Mouse (Mus musculus): Measurements from ENCODE around the gene Dgki. TPM values are rescaled to one million over a fixed set of nuclear protein-coding genes. Genes with fewer than 3 reads are reported as not detected.
A peak's percentile ranks its signal among the peaks of the same experiment; 100 is the strongest.

Gene Dgki
- polyA plus RNA-seq, 1 experiment from 2014 or later: 1.1 TPM

DNA sequence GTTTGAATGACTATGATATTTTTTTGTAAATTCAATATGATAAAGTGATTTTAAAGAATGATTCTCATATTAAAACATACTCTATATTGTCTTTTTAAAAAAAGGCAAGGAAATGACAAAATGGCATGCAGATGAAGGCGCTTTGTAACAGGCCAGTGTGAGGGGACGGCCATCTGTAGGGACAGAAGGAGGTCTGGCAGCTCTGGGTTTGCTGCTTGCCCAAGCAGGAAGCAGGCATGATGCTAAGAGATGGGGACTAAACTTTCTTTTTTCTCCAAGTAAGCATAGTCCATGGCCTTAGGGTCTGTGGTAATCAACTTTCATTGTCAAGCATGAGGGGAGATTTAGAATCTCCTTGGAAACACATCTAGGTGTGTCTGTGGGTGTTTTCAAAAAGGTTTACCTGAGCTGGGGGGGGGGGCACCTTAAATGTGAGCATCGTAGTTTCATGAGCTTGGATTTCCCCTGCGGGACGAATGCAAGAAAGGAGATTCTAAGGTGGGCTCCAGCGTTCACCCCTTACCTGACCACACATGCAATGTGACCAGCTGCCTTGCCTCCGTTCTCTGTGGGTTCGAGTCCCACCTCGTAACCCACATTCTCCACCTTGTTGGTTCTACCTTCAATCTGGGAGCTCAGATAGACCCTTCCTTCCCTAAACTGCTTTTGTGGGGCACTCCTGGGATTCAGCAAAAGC lies 26.1 kb upstream of the Dgki start:
- 90% methylated on average over 9 of the region's 9 CpGs for WGBS
- no peak overlapping the region for H3K9ac ChIP-seq
- H3K27me3 ChIP-seq: no peaks in the 10 kb centered on the region
- no peaks in the 10 kb centered on the region for H3K9me3 ChIP-seq
- H3K36me3 ChIP-seq: peaks cover 14% of the 10 kb centered on the region
- no peak for ATAC-seq (ENCODE audit: insufficient number of reproducible peaks, insufficient read depth, low FRiP score, low TSS enrichment, low read depth)
- H3K4me2 ChIP-seq: no peak overlapping the region
- H3K27ac ChIP-seq: peak overlapping the region; percentile 73
- no peak overlapping the region for H3K4me3 ChIP-seq
- H3K4me1 ChIP-seq: peaks cover 35% of the 10 kb centered on the region

DNA sequence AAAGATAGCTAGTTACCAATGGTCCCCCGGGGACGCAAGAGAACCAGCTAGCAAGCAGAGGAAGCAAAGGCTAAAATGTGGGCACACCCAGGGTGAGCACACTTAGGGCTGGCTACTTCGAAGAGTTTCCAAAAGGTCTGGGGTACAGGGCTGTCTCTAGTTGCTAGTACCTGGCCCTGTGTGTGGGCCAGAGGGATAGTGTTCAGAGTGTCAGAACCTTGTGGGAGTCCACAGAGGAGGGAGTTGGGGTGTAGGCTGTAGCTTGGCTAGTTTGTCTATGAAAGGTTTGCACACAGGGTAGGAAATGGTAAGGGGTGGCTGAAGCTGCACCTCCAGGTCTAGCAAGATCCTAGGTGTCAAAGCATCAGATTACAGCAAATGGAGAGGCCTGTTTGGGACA lies 25.1 kb upstream of the Dgki start:
- Histone ChIP-seq H3K4me3 (no peak overlapping the region), H3K4me1 (peaks cover 28% of the 10 kb centered on the region), H3K36me3 (peaks cover 8% of the 10 kb centered on the region; the same call in 1 of the 2 replicates), H3K9ac (no peak overlapping the region), H3K27me3 (no peaks in the 10 kb centered on the region), H3K4me2 (no peak overlapping the region), H3K9me3 (no peaks in the 10 kb centered on the region), H3K27ac (no peak overlapping the region)
- ATAC-seq (ENCODE audit: insufficient number of reproducible peaks, insufficient read depth, low FRiP score, low TSS enrichment, low read depth): no peak
- 74% methylated on average over 3 of the region's 3 CpGs for WGBS

DNA sequence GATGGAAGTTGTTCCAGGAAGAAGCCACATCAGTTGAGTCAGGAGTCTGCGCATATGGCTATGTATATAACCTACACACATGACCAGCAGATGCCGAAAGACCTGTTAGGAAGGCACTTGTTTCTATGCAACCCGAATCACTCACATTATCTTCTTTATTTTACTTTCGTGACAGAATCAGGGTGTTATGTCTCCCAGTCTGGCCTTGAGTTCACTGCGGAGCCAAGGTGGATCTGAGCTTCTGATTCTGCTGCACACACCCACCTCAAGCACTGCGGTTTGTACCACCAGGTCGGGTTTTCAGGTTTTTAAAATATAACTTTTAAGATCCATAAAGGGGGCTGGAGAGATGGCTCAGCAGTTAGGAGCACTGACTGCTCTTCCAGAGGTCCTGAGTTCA lies 22.7 kb upstream of the Dgki start:
- H3K4me2 ChIP-seq: no peak overlapping the region
- H3K27ac ChIP-seq: no peak overlapping the region
- no peaks in the 10 kb centered on the region for H3K27me3 ChIP-seq
- H3K4me3 ChIP-seq: no peak overlapping the region
- peaks cover 23% of the 10 kb centered on the region for H3K4me1 ChIP-seq
- H3K9ac ChIP-seq: no peak overlapping the region
- WGBS: 90% methylated on average over 7 of the region's 7 CpGs
- H3K9me3 ChIP-seq: no peaks in the 10 kb centered on the region
- no peak for ATAC-seq (ENCODE audit: insufficient number of reproducible peaks, insufficient read depth, low FRiP score, low TSS enrichment, low read depth)
- no peaks in the 10 kb centered on the region for H3K36me3 ChIP-seq

DNA sequence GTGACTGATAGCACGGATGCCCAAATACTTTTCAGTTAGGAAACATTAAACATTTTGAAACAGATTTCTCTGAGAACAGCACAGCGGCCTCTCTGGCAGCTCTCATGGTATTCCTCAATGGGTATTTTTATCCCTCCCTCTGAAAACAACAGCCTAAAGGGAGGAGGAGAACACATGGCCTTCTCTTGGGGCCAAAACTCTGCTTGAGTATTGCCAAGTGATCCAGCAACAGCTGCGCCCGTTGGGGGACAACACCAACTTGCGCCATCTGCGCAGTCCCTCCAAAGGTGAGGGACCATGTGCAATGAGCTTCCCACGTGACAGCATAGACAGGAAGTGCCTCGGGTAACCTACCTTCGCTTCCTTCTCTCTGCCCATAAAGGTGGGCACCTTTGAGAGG lies 22.1 kb upstream of the Dgki start:
- peaks cover 19% of the 10 kb centered on the region for H3K4me1 ChIP-seq
- no peak for ATAC-seq (ENCODE audit: insufficient number of reproducible peaks, insufficient read depth, low FRiP score, low TSS enrichment, low read depth)
- no peaks in the 10 kb centered on the region for H3K27me3 ChIP-seq
- WGBS: 87% methylated on average over 9 of the region's 9 CpGs
- H3K9ac ChIP-seq: no peak overlapping the region
- H3K9me3 ChIP-seq: no peaks in the 10 kb centered on the region
- no peaks in the 10 kb centered on the region for H3K36me3 ChIP-seq
- H3K4me2 ChIP-seq: no peak overlapping the region
- H3K27ac ChIP-seq: no peak overlapping the region
- H3K4me3 ChIP-seq: no peak overlapping the region

DNA sequence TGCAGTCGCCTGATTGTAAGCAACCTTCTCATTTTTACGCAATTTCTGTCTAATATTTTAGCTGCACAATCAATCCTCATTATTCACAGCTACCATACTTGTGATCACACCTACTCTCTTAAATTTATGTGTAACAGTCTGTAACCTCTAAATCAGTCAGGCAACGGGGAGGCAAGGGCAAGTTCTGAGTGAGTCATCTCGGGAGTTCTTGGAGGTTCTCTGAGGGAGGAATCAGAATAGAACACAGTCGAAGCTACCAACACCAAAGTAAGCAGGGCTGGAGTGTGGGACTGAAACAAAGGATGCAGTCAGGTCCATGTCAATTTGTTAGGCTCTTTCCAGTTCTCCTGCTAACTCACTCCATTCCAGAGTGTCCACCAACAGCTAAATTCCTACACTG lies 17.9 kb upstream of the Dgki start:
- ATAC-seq (ENCODE audit: insufficient number of reproducible peaks, insufficient read depth, low FRiP score, low TSS enrichment, low read depth): no peak

DNA sequence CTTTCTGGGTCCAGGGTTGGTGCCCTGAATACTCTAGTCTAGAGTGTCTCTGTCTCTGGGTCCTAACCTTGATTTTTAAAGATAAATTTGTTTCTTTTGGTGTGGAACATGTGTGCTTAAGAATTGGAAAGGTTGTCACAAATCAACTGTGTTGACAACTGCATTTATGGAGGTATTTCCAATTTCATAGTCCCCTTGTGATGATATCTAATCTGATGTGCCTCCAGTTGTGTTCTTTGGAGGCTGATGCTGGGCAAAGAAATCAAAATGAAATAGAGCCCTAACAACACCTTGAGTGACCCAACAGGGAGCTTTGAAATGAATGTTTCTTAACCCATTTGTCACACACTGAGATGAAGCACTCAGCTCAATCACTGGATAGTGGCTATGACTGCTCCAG lies 15.5 kb upstream of the Dgki start:
- ATAC-seq (ENCODE audit: insufficient number of reproducible peaks, insufficient read depth, low FRiP score, low TSS enrichment, low read depth): no peak
- Histone ChIP-seq H3K4me3 (no peak overlapping the region), H3K27me3 (no peaks in the 10 kb centered on the region), H3K27ac (no peak overlapping the region), H3K36me3 (no peaks in the 10 kb centered on the region), H3K9ac (no peak overlapping the region), H3K9me3 (no peaks in the 10 kb centered on the region), H3K4me2 (no peak overlapping the region), H3K4me1 (no peaks in the 10 kb centered on the region)

More for the DNA sequence above, 17.9 kb upstream of the Dgki start:
- Histone ChIP-seq H3K4me2 (no peak overlapping the region), H3K4me3 (no peak overlapping the region), H3K9me3 (no peaks in the 10 kb centered on the region), H3K27ac (no peak overlapping the region), H3K36me3 (no peaks in the 10 kb centered on the region), H3K9ac (no peak overlapping the region), H3K4me1 (no peaks in the 10 kb centered on the region), H3K27me3 (no peaks in the 10 kb centered on the region)
- WGBS: 77% methylated on average over 5 of the region's 5 CpGs

DNA sequence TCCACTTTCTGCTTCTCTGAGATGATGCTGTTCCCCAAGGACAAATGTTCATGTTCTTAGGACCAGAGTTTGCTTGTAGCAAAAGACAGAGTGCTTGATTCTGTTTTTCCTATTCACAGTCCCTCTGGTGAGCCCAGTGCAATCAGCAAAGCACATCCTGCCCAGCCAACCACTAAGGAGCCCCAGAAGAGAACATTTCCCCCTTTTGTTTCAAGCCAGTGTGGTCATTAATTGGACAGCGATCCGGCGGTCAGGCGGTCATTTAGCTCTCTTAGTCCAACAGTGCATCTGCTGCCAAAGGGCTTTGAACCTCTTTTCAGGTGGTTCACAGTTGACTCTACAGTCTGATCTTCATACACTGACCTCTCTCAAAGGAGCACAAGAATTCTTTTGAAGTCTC lies 10.6 kb upstream of the Dgki start:
- WGBS: 88% methylated on average over 4 of the region's 4 CpGs

DNA sequence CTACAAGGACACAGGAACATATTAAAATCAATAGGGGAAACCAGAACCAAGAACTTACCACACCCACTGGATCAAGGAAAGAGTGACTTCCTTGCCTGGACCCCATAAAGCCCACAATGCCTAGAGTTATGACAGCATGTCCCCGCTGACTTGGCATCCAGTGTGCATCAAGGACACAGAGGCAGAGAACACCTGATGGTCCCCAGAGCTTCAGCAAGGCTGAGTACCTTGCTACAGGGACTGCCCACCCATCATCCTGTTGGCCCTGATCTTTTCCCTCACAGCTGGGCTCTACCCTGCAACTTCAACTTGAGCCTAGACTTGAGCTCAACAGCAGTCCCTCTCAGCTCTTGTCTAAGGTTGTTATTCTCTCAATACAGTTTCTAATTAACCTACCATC lies 6.6 kb upstream of the Dgki start:
- no peak overlapping the region for H3K4me3 ChIP-seq
- WGBS: 80% methylated on average over 1 of the region's 1 CpGs
- H3K36me3 ChIP-seq: no peaks in the 10 kb centered on the region
- ATAC-seq (ENCODE audit: insufficient number of reproducible peaks, insufficient read depth, low FRiP score, low TSS enrichment, low read depth): no peak
- H3K4me2 ChIP-seq: no peak overlapping the region
- H3K9ac ChIP-seq: no peak overlapping the region
- no peaks in the 10 kb centered on the region for H3K4me1 ChIP-seq
- peaks cover 10% of the 10 kb centered on the region for H3K27me3 ChIP-seq
- H3K9me3 ChIP-seq: no peaks in the 10 kb centered on the region
- H3K27ac ChIP-seq: no peak overlapping the region

More for the DNA sequence above, 10.6 kb upstream of the Dgki start:
- Histone ChIP-seq H3K36me3 (no peaks in the 10 kb centered on the region), H3K9me3 (no peaks in the 10 kb centered on the region), H3K9ac (no peak overlapping the region), H3K4me1 (no peaks in the 10 kb centered on the region), H3K4me2 (no peak overlapping the region), H3K27ac (no peak overlapping the region), H3K27me3 (no peaks in the 10 kb centered on the region), H3K4me3 (no peak overlapping the region)
- ATAC-seq (ENCODE audit: insufficient number of reproducible peaks, insufficient read depth, low FRiP score, low TSS enrichment, low read depth): no peak

DNA sequence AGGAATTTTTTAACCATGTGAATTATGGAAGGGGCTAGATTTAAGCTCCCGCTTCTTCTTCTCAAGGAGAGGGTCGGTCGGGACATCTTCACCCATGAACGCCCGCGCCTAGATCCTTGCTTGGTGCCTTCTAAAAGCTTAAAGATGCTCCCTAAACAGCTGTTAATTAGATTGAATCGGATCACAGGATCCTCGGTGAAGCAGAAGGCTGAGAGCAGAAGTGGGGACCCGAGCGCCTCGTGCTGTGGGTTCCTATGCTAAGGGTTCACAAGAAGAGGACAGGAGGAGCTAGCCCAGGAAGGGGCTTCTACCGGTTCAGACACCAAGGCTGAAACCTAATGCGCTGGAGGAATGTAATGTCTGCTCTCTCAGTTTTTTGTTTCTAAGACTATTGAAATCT lies 508 bp upstream of the Dgki start:
- 7% methylated on average over 13 of the region's 13 CpGs for WGBS
- Histone ChIP-seq H3K4me3 (peak overlapping the region; percentile 63), H3K36me3 (no peaks in the 10 kb centered on the region), H3K9ac (no peak overlapping the region), H3K4me1 (peaks cover 15% of the 10 kb centered on the region), H3K27me3 (peaks cover 58% of the 10 kb centered on the region), H3K9me3 (no peaks in the 10 kb centered on the region), H3K27ac (no peak overlapping the region), H3K4me2 (peak overlapping the region; percentile 98)
- no peak for ATAC-seq (ENCODE audit: insufficient number of reproducible peaks, insufficient read depth, low FRiP score, low TSS enrichment, low read depth)

DNA sequence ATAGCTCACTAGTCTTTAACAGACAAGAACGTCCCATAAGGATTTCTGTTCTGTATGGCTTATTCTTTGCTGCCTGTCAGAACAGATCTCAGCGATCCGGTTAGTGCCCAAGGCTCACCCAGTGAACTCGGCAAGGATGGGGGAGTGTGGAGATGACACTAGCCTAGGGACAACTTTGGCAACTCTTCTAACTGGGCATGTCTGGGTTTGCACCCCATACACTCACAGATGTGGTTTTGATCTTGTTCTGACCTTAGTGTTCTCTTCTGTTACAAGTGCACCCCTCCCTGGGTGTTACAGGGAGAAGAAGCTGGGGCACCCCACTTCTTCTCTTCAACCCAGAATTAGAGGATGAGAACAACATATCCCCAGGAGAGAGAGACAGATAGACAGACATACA lies 1.0 kb downstream of the Dgki start:
- 24% methylated on average over 4 of the region's 4 CpGs for WGBS
- Histone ChIP-seq H3K9me3 (no peaks in the 10 kb centered on the region), H3K4me1 (peaks cover 15% of the 10 kb centered on the region), H3K27ac (no peak overlapping the region), H3K9ac (peak overlapping the region; percentile 66; the same call in 1 of the 2 replicates), H3K27me3 (peaks cover 58% of the 10 kb centered on the region), H3K4me2 (peak overlapping the region; percentile 98), H3K4me3 (peak overlapping the region; percentile 63), H3K36me3 (no peaks in the 10 kb centered on the region)
- 0 out of 2 replicates have a peak, but pooled peaks have one; percentile 5 for ATAC-seq (ENCODE audit: insufficient number of reproducible peaks, insufficient read depth, low FRiP score, low TSS enrichment, low read depth)

DNA sequence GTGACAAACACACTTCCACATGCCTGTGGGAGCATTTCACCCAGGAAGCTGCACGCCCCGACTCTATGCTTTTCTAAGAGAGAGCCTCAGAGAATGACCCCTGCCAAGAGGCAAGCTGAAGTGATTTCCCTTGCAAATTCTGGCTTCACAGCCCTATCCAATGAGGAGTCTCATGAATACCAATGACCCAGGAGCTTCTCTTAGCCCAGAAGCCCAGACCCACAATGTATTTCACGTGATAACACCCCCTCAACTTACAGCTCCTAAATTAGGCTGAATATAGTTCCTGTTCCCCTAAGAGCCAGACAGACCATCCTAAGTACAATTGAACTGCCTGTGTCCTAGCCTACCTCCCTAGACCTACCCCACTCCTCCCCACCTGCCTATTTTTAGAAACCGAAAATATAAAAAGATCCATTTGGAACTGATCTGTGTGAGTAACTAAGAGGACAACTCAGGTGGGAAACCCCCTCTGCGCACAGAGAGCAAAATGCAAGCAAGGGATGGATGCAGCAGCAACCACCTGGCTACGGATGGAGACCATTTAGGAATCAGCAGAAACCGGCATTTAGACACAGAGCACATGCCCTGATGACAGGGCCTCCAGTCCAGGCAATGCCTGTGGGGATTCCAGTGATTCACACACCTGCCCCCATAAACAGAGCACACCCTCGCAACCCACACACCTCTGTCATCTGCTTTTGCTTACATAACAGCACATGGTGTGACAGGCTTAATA lies 2.1 kb downstream of the Dgki start:
- no peak overlapping the region for H3K9ac ChIP-seq
- ATAC-seq (ENCODE audit: insufficient number of reproducible peaks, insufficient read depth, low FRiP score, low TSS enrichment, low read depth): no peak
- H3K27ac ChIP-seq: no peak overlapping the region
- WGBS: 38% methylated on average over 8 of the region's 8 CpGs
- peaks cover 15% of the 10 kb centered on the region for H3K4me1 ChIP-seq
- no peak overlapping the region for H3K4me3 ChIP-seq
- H3K27me3 ChIP-seq: peaks cover 58% of the 10 kb centered on the region
- no peak overlapping the region for H3K4me2 ChIP-seq
- H3K36me3 ChIP-seq: no peaks in the 10 kb centered on the region
- no peaks in the 10 kb centered on the region for H3K9me3 ChIP-seq

DNA sequence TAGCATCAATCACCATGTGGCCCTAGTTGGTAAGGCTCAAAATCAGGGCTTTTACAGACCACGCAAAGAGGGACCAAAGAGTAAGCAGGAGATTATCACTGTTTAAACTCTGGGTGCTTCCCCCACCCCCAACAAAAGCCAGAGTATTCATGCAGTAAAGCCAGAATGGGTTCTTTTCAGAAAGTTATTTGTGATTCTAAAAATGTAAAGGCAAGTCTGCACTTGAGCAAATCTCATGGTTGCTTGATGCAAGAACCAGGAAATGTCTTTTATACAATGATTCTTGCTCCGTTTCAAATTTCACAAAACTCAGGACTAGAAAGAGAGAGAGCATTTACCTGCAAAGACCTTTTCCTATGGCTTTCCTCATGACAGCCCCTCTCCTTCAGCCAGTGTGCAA lies 7.9 kb downstream of the Dgki start:
- 67% methylated on average over 2 of the region's 2 CpGs for WGBS

More for the DNA sequence above, 7.9 kb downstream of the Dgki start:
- Histone ChIP-seq H3K27ac (peak overlapping the region; percentile 56), H3K4me3 (no peak overlapping the region), H3K4me1 (no peaks in the 10 kb centered on the region), H3K27me3 (peaks cover 3% of the 10 kb centered on the region), H3K9me3 (no peaks in the 10 kb centered on the region), H3K9ac (no peak overlapping the region), H3K4me2 (no peak overlapping the region), H3K36me3 (no peaks in the 10 kb centered on the region)
- no peak for ATAC-seq (ENCODE audit: insufficient number of reproducible peaks, insufficient read depth, low FRiP score, low TSS enrichment, low read depth)

All from embryonic facial prominence, embryonic 13.5 days (tissue).